Mouse (Mus musculus): ENCODE data around the gene Acbd4.

Acbd4 gene

GRCm38 (mm10) chr11:103101481-103101865, at the start of gene Acbd4, which contains the start of gene Plcd3:
Gene Acbd4 (plus strand): TSS chr11:103101682.
Gene Plcd3 (minus strand): TSS chr11:103101658.
- DNase-seq (ENCODE audit: low spot score in 2 of 2): peak in 1 of 2 experiments; percentile 49

GRCm38 (mm10) chr11:103052078-103052477, 49.4 kb upstream of the Acbd4 start:
- no peak for DNase-seq (ENCODE audit: low spot score in 2 of 2)

- DNase-seq (ENCODE audit: low spot score in 2 of 2): no peak
These were observed 48.0 kb upstream of the Acbd4 start for GRCm38 (mm10) chr11:103053191-103054076.

- peak; percentile 51 to 83 for DNase-seq (ENCODE audit: low spot score in 2 of 2)
These were observed 46.7 kb upstream of the Acbd4 start for GRCm38 (mm10) chr11:103054798-103055197.

- DNase-seq (ENCODE audit: low spot score in 2 of 2): no peak
These were observed 44.8 kb upstream of the Acbd4 start for GRCm38 (mm10) chr11:103056636-103057035.

- DNase-seq (ENCODE audit: low spot score in 2 of 2): no peak
These were observed 42.9 kb upstream of the Acbd4 start for GRCm38 (mm10) chr11:103058499-103059085.

GRCm38 (mm10) chr11:103066191-103067050, 35.1 kb upstream of the Acbd4 start:
- no peak for DNase-seq (ENCODE audit: low spot score in 2 of 2)

- DNase-seq (ENCODE audit: low spot score in 2 of 2): no peak
These were observed 34.5 kb upstream of the Acbd4 start for GRCm38 (mm10) chr11:103067051-103067361.

- no peak for DNase-seq (ENCODE audit: low spot score in 2 of 2)
These were observed 34.0 kb upstream of the Acbd4 start for GRCm38 (mm10) chr11:103067457-103068001.

- DNase-seq (ENCODE audit: low spot score in 2 of 2): no peak
These were observed 33.2 kb upstream of the Acbd4 start for GRCm38 (mm10) chr11:103068272-103068671.

GRCm38 (mm10) chr11:103068884-103069283, 32.6 kb upstream of the Acbd4 start:
- no peak for DNase-seq (ENCODE audit: low spot score in 2 of 2)

GRCm38 (mm10) chr11:103069731-103070130, 31.8 kb upstream of the Acbd4 start:
- DNase-seq (ENCODE audit: low spot score in 2 of 2): no peak

- no peak for DNase-seq (ENCODE audit: low spot score in 2 of 2)
These were observed 31.1 kb upstream of the Acbd4 start for GRCm38 (mm10) chr11:103070322-103070880.

- no peak for DNase-seq (ENCODE audit: low spot score in 2 of 2)
These were observed 27.8 kb upstream of the Acbd4 start for GRCm38 (mm10) chr11:103073671-103074070.

- no peak for DNase-seq (ENCODE audit: low spot score in 2 of 2)
These were observed 27.3 kb upstream of the Acbd4 start for GRCm38 (mm10) chr11:103074121-103074650.

- DNase-seq (ENCODE audit: low spot score in 2 of 2): no peak
These were observed 26.6 kb upstream of the Acbd4 start for GRCm38 (mm10) chr11:103074796-103075323.

GRCm38 (mm10) chr11:103076010-103076409, 25.5 kb upstream of the Acbd4 start:
- no peak for DNase-seq (ENCODE audit: low spot score in 2 of 2)

- no peak for DNase-seq (ENCODE audit: low spot score in 2 of 2)
These were observed 24.9 kb upstream of the Acbd4 start for GRCm38 (mm10) chr11:103076581-103076980.

- DNase-seq (ENCODE audit: low spot score in 2 of 2): no peak
These were observed 23.4 kb upstream of the Acbd4 start for GRCm38 (mm10) chr11:103078131-103078530.

GRCm38 (mm10) chr11:103080323-103081091, 21.0 kb upstream of the Acbd4 start:
- no peak for DNase-seq (ENCODE audit: low spot score in 2 of 2)

Measured in frontal cortex, postnatal 14 days (tissue).